Mouse (Mus musculus): ENCODE data around the gene Epha5. TPM values are rescaled to one million over a fixed set of nuclear protein-coding genes. Genes with fewer than 3 reads are reported as not detected.
A peak's percentile ranks its signal among the peaks of the same experiment; 100 is the strongest.

Epha5 gene
- polyA plus RNA-seq (2015; fragmentation: Nextera tagmentation; extraction: Ambion mirVana) = 0.07 and 0.09 TPM in 2 replicates

DNA sequence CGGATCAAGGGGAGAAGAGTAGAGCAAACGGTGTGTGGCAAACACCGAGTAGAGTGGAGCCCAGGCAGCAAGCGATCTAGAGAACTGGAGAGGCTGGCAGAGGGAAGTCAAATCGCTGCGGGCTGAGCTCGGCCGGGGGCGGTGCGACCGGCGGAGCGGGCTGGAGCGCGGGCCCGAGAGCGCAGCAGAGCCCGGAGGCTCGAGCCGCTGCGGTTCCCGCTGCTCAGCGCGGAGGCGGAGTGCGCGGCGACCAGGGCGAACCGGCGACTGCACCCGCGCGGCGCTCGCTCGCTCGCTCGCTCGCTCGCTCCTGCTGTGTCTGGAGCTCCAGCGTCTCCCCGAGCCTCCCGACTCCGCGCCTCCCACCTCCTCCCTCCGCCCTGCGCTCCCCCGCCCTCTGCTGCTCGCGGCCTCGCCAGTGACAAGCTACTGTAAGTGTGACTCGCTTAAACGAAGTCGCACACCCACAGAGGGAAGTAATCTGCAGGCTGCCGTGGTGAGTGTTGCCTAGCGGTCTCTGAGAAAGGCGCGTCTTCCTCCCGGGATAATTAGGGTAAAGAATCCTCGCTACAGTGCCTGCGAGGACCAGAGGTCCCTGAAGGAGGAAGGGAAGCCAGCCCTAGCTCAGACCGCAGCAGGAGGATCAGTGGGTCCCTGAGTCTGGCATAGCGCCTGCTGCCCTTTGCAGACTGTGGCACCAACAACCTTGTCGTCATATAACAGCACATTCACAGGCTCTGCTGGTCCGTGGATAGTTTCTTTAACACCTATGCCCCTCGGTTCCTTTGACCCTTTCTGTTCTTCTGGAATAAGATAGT lies at the start of gene Epha5:
Gene Epha5, minus strand, starts transcription at position 321 of the 818 bp plus-strand sequence.
- peak within 1 kb of the TSS; percentile 29 for H3K4me3 ChIP-seq (replicated peaks)
- 0 out of 2 replicates have a peak, but pooled peaks cover 6% of the 10 kb centered on the region for H3K4me1 ChIP-seq (replicated peaks)
- peak within 1 kb of the TSS; percentile 58 for H3K4me2 ChIP-seq
- no peaks in the 10 kb centered on the region for H3K36me3 ChIP-seq (replicated peaks)
- WGBS (ENCODE audit: insufficient replicate concordance) = under 1% methylated on average over 67 of the region's 67 CpGs
- no peak within 1 kb of the TSS for H3K27ac ChIP-seq (replicated peaks)
- ATAC-seq (ENCODE audit: insufficient read depth) = 0 out of 2 replicates have a peak, but pooled peaks have one; percentile 47
- H3K9ac ChIP-seq = no peak within 1 kb of the TSS
- H3K27me3 ChIP-seq = peaks cover 44% of the 10 kb centered on the region
- H3K9me3 ChIP-seq (replicated peaks) = no peaks in the 10 kb centered on the region

GRCm38 (mm10) chr5:84456216-84456615 lies 39.0 kb upstream of the Epha5 start:
- no peak overlapping the region for H3K27ac ChIP-seq (replicated peaks)
- no peak overlapping the region for H3K4me3 ChIP-seq (replicated peaks)
- no peaks in the 10 kb centered on the region for H3K36me3 ChIP-seq (replicated peaks)
- no peak for ATAC-seq (ENCODE audit: insufficient read depth)
- no peak overlapping the region for H3K4me2 ChIP-seq
- no peaks in the 10 kb centered on the region for H3K4me1 ChIP-seq (replicated peaks)
- no peaks in the 10 kb centered on the region for H3K9me3 ChIP-seq (replicated peaks)
- H3K27me3 ChIP-seq = no peaks in the 10 kb centered on the region
- 68% methylated on average over 3 of the region's 3 CpGs for whole genome bisulfite sequencing (ENCODE audit: insufficient replicate concordance)
- H3K9ac ChIP-seq = no peak overlapping the region

- no peak overlapping the region for H3K4me2 ChIP-seq
- no peak for ATAC-seq (ENCODE audit: insufficient read depth)
- no peak overlapping the region for H3K27ac ChIP-seq (replicated peaks)
- no peaks in the 10 kb centered on the region for H3K27me3 ChIP-seq
- WGBS (ENCODE audit: insufficient replicate concordance) = 55% methylated on average over 4 of the region's 4 CpGs
- H3K4me1 ChIP-seq (replicated peaks) = no peaks in the 10 kb centered on the region
- no peaks in the 10 kb centered on the region for H3K36me3 ChIP-seq (replicated peaks)
- no peaks in the 10 kb centered on the region for H3K9me3 ChIP-seq (replicated peaks)
- no peak overlapping the region for H3K9ac ChIP-seq
- no peak overlapping the region for H3K4me3 ChIP-seq (replicated peaks)
Observed at GRCm38 (mm10) chr5:84454641-84455040, 37.5 kb upstream of the Epha5 start.

GRCm38 (mm10) chr5:84453839-84454238 lies 36.7 kb upstream of the Epha5 start:
- no peaks in the 10 kb centered on the region for H3K9me3 ChIP-seq (replicated peaks)
- H3K9ac ChIP-seq = no peak overlapping the region
- H3K4me1 ChIP-seq (replicated peaks) = no peaks in the 10 kb centered on the region
- no peaks in the 10 kb centered on the region for H3K36me3 ChIP-seq (replicated peaks)
- no peak for ATAC-seq (ENCODE audit: insufficient read depth)
- no peaks in the 10 kb centered on the region for H3K27me3 ChIP-seq
- H3K4me2 ChIP-seq = no peak overlapping the region
- WGBS (ENCODE audit: insufficient replicate concordance) = 54% methylated on average over 2 of the region's 2 CpGs
- H3K4me3 ChIP-seq (replicated peaks) = no peak overlapping the region
- no peak overlapping the region for H3K27ac ChIP-seq (replicated peaks)

- Histone ChIP-seq H3K4me2 (no peak overlapping the region), H3K4me1 (replicated peaks) (no peaks in the 10 kb centered on the region), H3K4me3 (replicated peaks) (no peak overlapping the region), H3K27ac (replicated peaks) (no peak overlapping the region), H3K9ac (no peak overlapping the region), H3K9me3 (replicated peaks) (no peaks in the 10 kb centered on the region), H3K27me3 (no peaks in the 10 kb centered on the region), H3K36me3 (replicated peaks) (no peaks in the 10 kb centered on the region)
- 65% methylated on average over 2 of the region's 2 CpGs for WGBS (ENCODE audit: insufficient replicate concordance)
- ATAC-seq (ENCODE audit: insufficient read depth) = no peak
Observed at GRCm38 (mm10) chr5:84440232-84440631, 23.1 kb upstream of the Epha5 start.

DNA sequence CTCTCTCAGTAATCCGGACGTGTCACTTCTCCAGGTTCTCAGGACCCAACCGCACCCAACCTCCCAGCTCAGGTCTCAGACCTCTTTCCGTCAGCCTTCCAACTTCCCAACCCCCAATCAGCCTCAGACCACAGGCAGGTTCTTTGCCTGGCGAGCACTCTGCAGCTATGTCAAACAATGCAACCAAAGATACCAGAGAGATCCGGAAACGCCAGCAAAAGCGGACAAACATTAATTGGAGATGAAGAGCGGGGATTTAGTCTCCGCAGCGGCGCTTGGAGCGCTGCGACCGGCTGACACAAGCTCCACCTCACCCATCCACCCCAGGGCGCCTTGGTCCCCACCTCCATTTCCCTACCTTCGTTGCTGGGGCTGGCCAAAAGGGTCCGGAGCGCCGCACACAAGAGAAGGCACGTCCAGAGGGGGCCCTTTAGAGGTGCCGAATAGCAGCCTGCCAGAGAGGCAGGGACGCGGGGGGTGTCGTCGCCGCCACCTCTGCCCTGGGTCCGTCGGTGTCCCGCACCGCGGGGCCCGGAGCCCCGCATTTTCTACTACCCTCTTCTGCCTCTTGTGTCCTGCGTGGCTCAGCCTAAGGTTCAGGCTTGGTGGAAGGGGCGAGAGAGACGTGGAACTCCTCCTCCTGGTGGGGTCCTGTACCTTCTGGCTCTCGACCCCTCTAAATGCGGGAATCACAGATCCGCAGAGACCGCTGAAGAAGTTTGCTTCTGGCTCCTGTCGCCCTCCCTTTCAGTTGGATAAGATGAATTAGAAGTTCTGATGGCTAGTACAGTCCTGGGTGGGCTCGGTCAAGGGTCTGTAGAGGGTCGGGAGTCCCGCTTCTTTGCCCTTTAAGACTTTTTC lies 991 bp downstream of the Epha5 start:
- 1% methylated on average over 44 of the region's 45 CpGs for WGBS (ENCODE audit: insufficient replicate concordance)
- Histone ChIP-seq H3K9me3 (replicated peaks) (no peaks in the 10 kb centered on the region), H3K27ac (replicated peaks) (no peak overlapping the region), H3K9ac (no peak overlapping the region), H3K27me3 (peaks cover 44% of the 10 kb centered on the region), H3K4me3 (replicated peaks) (peak overlapping the region; percentile 17), H3K4me2 (peak overlapping the region; percentile 58), H3K4me1 (replicated peaks) (0 out of 2 replicates have a peak, but pooled peaks cover 6% of the 10 kb centered on the region), H3K36me3 (replicated peaks) (no peaks in the 10 kb centered on the region)
- no peak for ATAC-seq (ENCODE audit: insufficient read depth)

DNA sequence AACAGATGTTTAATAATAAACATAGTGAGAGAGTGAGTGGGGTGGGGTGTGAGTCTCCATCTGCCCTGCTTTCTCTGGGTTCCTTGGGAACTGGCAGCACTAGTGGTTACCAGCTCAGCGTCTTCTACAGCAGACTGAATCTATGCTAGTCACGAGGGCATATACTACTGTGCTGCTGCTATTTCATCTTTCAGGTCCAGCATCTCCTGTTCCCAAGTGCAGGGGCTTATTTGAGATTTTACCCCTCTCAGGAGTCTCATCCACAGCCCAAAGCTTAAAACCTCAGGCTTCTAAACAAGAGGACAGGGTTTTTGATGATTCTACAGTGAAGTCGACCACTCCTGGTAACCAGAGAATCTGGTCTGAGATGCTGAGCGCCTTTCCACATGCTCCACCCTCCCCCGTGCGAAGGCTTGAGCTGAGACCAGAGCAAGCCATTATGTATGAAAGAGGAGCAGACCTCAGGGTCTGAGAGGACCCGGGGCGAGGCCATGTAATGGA lies 2.2 kb downstream of the Epha5 start:
- ATAC-seq (ENCODE audit: insufficient read depth) = no peak
- no peak overlapping the region for H3K4me2 ChIP-seq

DNA sequence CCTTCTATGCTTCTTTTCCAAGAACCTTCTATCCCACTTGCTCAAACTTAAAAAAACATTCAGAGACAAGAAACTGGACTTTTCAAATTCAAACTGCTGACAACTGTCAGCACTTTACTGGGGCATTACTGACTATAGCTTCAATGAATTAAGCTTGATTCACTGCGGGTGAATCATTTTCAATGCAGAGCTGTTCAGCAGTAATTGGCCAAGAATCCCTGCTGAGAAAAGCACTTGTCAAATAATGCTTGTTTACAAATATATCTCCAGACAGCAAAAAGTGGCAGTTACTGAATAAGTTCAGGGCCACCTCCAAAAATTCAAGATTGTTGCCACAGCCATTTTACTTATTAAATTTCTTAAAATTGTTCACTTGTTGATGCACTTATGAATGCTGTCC lies 4.2 kb downstream of the Epha5 start:
- H3K4me2 ChIP-seq = no peak overlapping the region
- no peak for ATAC-seq (ENCODE audit: insufficient read depth)
- H3K9ac ChIP-seq = no peak overlapping the region
- peaks cover 38% of the 10 kb centered on the region for H3K27me3 ChIP-seq
- H3K36me3 ChIP-seq (replicated peaks) = no peaks in the 10 kb centered on the region
- H3K4me1 ChIP-seq (replicated peaks) = 0 out of 2 replicates have a peak, but pooled peaks cover 6% of the 10 kb centered on the region
- 52% methylated on average over 1 of the region's 1 CpGs for WGBS (ENCODE audit: insufficient replicate concordance)
- no peak overlapping the region for H3K27ac ChIP-seq (replicated peaks)
- H3K4me3 ChIP-seq (replicated peaks) = no peak overlapping the region
- H3K9me3 ChIP-seq (replicated peaks) = no peaks in the 10 kb centered on the region

More for the DNA sequence above, 2.2 kb downstream of the Epha5 start:
- Histone ChIP-seq H3K4me3 (replicated peaks) (no peak overlapping the region), H3K27ac (replicated peaks) (no peak overlapping the region), H3K27me3 (peaks cover 44% of the 10 kb centered on the region), H3K9me3 (replicated peaks) (no peaks in the 10 kb centered on the region), H3K36me3 (replicated peaks) (no peaks in the 10 kb centered on the region), H3K9ac (no peak overlapping the region), H3K4me1 (replicated peaks) (0 out of 2 replicates have a peak, but pooled peaks cover 6% of the 10 kb centered on the region)
- WGBS (ENCODE audit: insufficient replicate concordance) = 7% methylated on average over 8 of the region's 8 CpGs

DNA sequence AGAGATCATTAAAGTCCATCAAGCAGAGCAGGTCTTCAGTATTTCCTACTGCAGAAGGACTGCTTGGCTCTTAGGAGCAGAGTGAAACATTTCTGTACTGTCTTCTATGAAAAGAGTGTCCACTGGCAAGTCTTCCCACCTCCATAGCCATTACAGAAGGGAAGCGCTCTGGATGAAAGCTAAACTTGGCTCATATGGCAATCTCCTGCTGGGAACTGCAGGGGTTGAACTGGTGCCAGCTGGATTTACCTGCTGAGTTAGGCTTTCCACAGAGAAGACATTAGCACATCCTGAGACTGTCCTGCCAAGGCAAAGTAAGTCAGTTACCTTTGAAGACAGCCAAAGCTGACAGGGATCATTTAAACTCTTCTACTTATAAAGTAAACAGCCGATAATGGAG lies 8.8 kb downstream of the Epha5 start:
- Histone ChIP-seq H3K36me3 (replicated peaks) (no peaks in the 10 kb centered on the region), H3K4me2 (no peak overlapping the region), H3K9me3 (replicated peaks) (no peaks in the 10 kb centered on the region), H3K27ac (replicated peaks) (no peak overlapping the region), H3K4me3 (replicated peaks) (no peak overlapping the region), H3K4me1 (replicated peaks) (no peaks in the 10 kb centered on the region), H3K9ac (no peak overlapping the region), H3K27me3 (no peaks in the 10 kb centered on the region)
- no peak for ATAC-seq (ENCODE audit: insufficient read depth)
- 63% methylated on average over 2 of the region's 2 CpGs for WGBS (ENCODE audit: insufficient replicate concordance)

- Histone ChIP-seq H3K4me2 (no peak overlapping the region), H3K4me3 (replicated peaks) (no peak overlapping the region), H3K9ac (no peak overlapping the region), H3K36me3 (replicated peaks) (no peaks in the 10 kb centered on the region), H3K9me3 (replicated peaks) (no peaks in the 10 kb centered on the region), H3K27me3 (no peaks in the 10 kb centered on the region), H3K27ac (replicated peaks) (no peak overlapping the region), H3K4me1 (replicated peaks) (no peaks in the 10 kb centered on the region)
- 59% methylated on average over 1 of the region's 1 CpGs for WGBS (ENCODE audit: insufficient replicate concordance)
- no peak for ATAC-seq (ENCODE audit: insufficient read depth)
Observed at GRCm38 (mm10) chr5:84397085-84397484, 20.1 kb downstream of the Epha5 start.

DNA sequence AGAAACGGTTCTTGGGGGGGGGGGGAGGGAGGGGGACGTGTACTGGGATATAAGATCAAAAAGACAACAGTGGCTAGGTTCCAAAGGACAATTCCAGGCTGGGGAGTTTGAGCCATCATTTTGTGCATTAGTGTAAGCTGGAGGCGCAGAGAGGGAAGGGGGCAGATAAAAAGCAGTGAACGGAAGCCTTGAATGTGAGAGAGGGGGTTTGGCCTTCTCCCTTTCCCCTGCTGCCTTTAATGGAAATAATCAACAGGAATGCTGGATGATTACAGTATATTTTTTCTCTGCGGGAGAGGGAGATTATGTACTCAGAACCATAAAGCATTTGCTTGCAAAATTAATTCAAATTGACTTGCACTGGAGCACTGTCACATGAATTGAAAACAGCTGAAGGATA lies 51.8 kb downstream of the Epha5 start:
- Histone ChIP-seq H3K4me1 (replicated peaks) (no peaks in the 10 kb centered on the region), H3K9ac (no peak overlapping the region), H3K27ac (replicated peaks) (no peak overlapping the region), H3K4me3 (replicated peaks) (no peak overlapping the region), H3K9me3 (replicated peaks) (no peaks in the 10 kb centered on the region), H3K4me2 (no peak overlapping the region), H3K27me3 (no peaks in the 10 kb centered on the region), H3K36me3 (replicated peaks) (no peaks in the 10 kb centered on the region)
- ATAC-seq (ENCODE audit: insufficient read depth) = no peak
- 47% methylated on average over 5 of the region's 5 CpGs for WGBS (ENCODE audit: insufficient replicate concordance)
